Mouse (Mus musculus) lung, postnatal 0 days (tissue): ENCODE measurements at regions not wholly inside any gene's neighbourhood (a gene's known extent, or its start where the extent isn't known, plus 50 kb on each side); places are given as distances from the start of the nearest gene placed in this dataset.

Experiments used
- ATAC-seq: fragments of 200-750 bp; cut with Nextera tagmentation; 2 replicates; pipeline ENCODE4 v1.8.0; 2017; ENCODE audit warnings: moderate library complexity
- DNase-seq: peaks from one replicate; pipeline ENCODE4 v3.0.0-alpha.2; 2016; ENCODE audit warnings: low spot score
- H3K27ac ChIP-seq: fragments of 300-500 bp; sonication (generic); 2 replicates; pipeline ENCODE4 v1.5.1; 2014; ENCODE audit warnings: antibody characterized with exemption, mild to moderate bottlenecking, low read length, mixed read lengths
- H3K27me3 ChIP-seq: fragments of 300-500 bp; sonication (generic); replicated peaks from 2 replicates; pipeline ENCODE4 v1.6.1; 2014; ENCODE audit warnings: low read length, mixed read lengths; ENCODE audit not compliant: insufficient read depth
- H3K36me3 ChIP-seq: fragments of 300-500 bp; sonication (generic); 2 replicates; pipeline ENCODE4 v1.6.1; 2014; ENCODE audit warnings: low read length, mixed read lengths; ENCODE audit not compliant: insufficient read depth
- H3K4me1 ChIP-seq: fragments of 300-500 bp; sonication (generic); 2 replicates; pipeline ENCODE4 v1.6.1; 2014; ENCODE audit warnings: antibody characterized with exemption, low read depth, low read length, mixed read lengths; ENCODE audit not compliant: insufficient read depth
- H3K4me2 ChIP-seq: fragments of 300-500 bp; sonication (generic); replicated peaks from 2 replicates; pipeline ENCODE4 v1.6.1; 2014; ENCODE audit warnings: low read depth, mild to moderate bottlenecking, low read length, moderate library complexity, mixed read lengths
- H3K4me3 ChIP-seq: fragments of 300-500 bp; sonication (generic); 2 replicates; pipeline ENCODE4 v1.5.1; 2014; ENCODE audit warnings: low read depth, low read length
- H3K9ac ChIP-seq: fragments of 300-500 bp; sonication (generic); replicated peaks from 2 replicates; pipeline ENCODE4 v1.6.1; 2014; ENCODE audit warnings: low read depth, mild to moderate bottlenecking
- H3K9me3 ChIP-seq: fragments of 300-500 bp; sonication (generic); 2 replicates; pipeline ENCODE4 v1.6.1; 2016; ENCODE audit warnings: low read length, mixed read lengths
- CTCF ChIP-seq: IDR thresholded peaks from 2 replicates; pipeline ENCODE4 v1.5.1; 2016; ENCODE audit warnings: antibody characterized with exemption, mild to moderate bottlenecking
- EP300 ChIP-seq: IDR thresholded peaks from 2 replicates; pipeline ENCODE4 v1.6.1; 2016; ENCODE audit warnings: antibody characterized with exemption, mild to moderate bottlenecking, control low read depth
- WGBS: fragments of 180-500 bp; shearing (Covaris S2); extraction: QIAGEN DNeasy Blood & Tissue Kit; methylation state at CpG from one replicate; pipeline ENCODE4 v1.1.7; 2014; 5-methylcytosine and 5-hydroxymethylcytosine counted together

DNA sequence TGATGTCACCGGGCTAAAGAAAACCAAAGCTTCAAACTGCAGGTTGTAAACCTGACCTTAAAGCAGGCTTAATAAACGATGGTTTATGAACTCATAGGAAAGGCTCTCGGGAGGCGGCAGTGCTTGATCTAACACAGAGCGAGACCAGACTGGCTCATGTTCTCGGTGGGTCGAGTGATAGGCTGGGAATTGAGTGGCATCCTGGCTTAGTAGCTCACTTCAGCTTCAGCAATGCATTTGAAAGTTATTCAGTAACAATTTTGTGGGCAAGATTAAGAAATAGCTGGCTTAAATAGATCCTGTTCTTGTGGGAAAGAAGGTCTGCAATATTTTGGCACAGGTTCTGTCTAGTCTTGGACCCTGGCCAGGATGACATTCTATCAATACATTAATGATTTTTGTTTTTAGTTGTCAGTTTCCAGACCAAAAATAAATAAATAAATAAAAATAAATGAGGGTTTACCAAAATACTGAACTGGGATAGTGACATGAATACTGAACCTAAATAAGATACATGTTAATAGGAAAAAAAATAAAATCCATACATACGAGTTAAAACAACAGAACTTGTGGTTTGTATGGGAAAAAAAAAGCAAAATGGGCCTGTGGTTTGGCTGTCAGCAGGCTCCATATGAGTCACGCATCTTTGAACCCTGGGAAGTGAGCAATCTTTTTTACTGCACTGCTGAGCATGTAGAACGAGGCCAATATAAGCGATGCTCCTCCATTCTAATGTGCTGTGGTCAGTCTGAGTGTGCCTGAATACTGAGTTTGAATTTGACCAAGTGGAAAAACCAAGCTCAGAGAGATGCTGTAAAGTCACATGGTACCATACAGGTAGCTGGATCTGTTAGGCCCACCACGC lies 68.7 kb upstream of the Ddit4l start:
- no peak for DNase-seq
- no peak for ATAC-seq
- Histone ChIP-seq H3K27me3 (no peaks in the 10 kb centered on the region), H3K9ac (no peak overlapping the region), H3K36me3 (no peaks in the 10 kb centered on the region), H3K9me3 (no peaks in the 10 kb centered on the region), H3K27ac (no peak overlapping the region), H3K4me1 (no peaks in the 10 kb centered on the region), H3K4me2 (no peak overlapping the region), H3K4me3 (no peak overlapping the region)
- TF ChIP-seq CTCF (no peak), EP300 (no peak)
- 58% methylated on average over 12 of the region's 12 CpGs for WGBS

DNA sequence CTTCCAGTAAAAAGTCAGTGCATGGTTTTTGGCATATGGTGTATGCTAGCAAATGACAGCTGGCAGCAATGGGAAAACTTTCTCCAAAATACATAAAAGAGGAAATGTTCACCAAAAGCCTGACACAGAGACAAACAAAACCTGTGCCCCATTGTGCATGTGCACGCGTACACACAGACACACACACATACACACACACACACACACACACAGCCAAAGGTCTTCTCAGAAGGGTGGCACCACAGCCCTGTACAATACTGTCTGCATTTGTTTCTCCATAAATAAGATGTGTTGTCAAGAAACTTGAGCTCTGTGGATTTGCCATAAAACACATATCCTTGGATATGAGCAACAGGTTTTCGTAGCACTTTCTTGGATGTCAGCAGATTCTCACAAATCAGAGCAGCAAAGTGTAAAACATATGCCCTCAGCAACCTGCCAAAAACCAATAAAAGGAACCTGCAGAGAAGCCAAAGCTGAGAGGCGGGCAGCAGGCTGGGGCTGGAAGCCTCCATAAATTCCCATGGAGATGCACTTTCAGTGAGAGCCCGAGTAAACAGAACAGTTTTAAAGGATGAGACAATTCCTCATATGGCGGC lies 60.5 kb upstream of the Ddit4l start:
- ATAC-seq (no peak), DNase-seq (no peak)
- Histone ChIP-seq H3K27me3 (no peaks in the 10 kb centered on the region), H3K4me2 (no peak overlapping the region), H3K4me1 (no peaks in the 10 kb centered on the region), H3K9me3 (no peaks in the 10 kb centered on the region), H3K36me3 (no peaks in the 10 kb centered on the region), H3K4me3 (no peak overlapping the region), H3K27ac (no peak overlapping the region), H3K9ac (no peak overlapping the region)
- WGBS = 74% methylated on average over 6 of the region's 6 CpGs
- TF ChIP-seq CTCF = no peak
- no peak for TF ChIP-seq EP300

DNA sequence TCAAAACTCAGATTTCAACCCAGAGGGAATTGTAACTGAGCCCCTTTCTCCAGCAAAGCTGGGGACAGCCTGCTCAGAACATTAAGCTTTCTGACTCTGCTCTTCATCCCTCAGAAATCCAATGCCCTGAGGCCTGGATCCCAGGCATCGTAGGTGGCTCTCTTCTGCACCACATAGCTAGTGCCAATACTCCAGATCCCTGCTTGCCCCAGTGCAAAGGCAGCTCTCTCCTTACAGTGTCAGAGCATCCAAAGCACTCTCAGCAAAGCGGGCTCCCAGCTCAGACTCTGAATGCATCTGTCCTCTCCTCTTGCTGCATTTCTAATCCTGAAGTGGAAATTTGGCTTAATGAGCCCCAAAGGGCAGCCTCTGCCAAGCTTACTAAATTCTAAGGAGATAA lies 59.4 kb upstream of the Ddit4l start:
- Histone ChIP-seq H3K4me1 (no peaks in the 10 kb centered on the region), H3K27ac (no peak overlapping the region), H3K9me3 (no peaks in the 10 kb centered on the region), H3K9ac (no peak overlapping the region), H3K36me3 (no peaks in the 10 kb centered on the region), H3K4me3 (no peak overlapping the region), H3K27me3 (no peaks in the 10 kb centered on the region), H3K4me2 (no peak overlapping the region)
- WGBS = 70% methylated on average over 2 of the region's 2 CpGs
- ATAC-seq (no peak), DNase-seq (no peak)
- no peak for TF ChIP-seq EP300
- no peak for TF ChIP-seq CTCF

DNA sequence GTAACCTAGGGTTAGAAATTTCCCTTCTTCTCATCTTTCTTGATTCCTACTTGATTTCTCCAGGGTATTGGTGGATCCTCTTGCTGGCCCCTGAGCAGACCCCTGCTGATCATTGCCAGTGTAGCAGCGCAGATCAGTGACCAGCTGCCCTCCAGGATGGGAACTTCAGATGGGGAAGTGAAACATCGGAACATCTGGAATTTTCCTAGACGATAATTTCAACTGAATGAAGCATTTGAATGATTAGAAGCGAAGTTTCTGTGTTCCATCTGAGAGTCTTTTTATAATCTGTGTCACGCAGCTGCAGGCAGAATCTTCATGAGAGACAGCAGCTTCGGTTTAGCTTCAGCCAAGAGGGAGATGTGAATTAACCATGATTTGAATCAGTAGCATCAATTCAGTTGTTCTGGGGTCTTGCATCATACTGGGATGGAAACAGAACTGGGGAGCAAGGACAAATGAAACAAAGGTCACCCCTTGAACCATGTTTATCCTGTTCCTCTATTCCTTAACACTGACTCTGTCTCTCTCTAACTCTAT lies 57.8 kb upstream of the Ddit4l start:
- H3K9ac ChIP-seq = no peak overlapping the region
- H3K4me1 ChIP-seq = no peaks in the 10 kb centered on the region
- no peaks in the 10 kb centered on the region for H3K36me3 ChIP-seq
- H3K27me3 ChIP-seq = no peaks in the 10 kb centered on the region
- WGBS = 81% methylated on average over 6 of the region's 6 CpGs
- ATAC-seq (no peak), DNase-seq (no peak)
- no peak overlapping the region for H3K4me3 ChIP-seq
- no peak overlapping the region for H3K27ac ChIP-seq
- no peaks in the 10 kb centered on the region for H3K9me3 ChIP-seq
- H3K4me2 ChIP-seq = no peak overlapping the region
- no peak for TF ChIP-seq CTCF
- no peak for TF ChIP-seq EP300

DNA sequence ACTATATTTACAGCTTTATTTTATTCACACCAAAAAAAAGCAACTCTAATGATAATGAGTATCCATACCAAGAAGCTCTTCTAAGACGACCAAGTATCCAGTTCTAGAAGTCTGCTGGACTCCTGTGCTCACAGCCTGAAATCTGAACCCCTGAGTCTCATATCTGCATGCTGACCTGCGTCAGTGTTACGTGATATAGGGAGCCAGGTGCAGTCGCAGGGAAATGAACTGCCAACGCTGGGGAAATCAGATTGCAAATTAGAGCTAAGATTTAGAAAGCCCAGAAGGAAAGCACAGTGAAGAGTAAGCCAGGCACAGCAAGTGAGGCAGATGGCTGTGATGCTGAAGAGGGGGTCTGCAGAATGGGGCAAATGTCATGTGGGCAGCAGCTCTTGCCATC lies 57.1 kb upstream of the Ddit4l start:
- Histone ChIP-seq H3K4me2 (no peak overlapping the region), H3K4me1 (no peaks in the 10 kb centered on the region), H3K27ac (no peak overlapping the region), H3K36me3 (no peaks in the 10 kb centered on the region), H3K9ac (no peak overlapping the region), H3K4me3 (no peak overlapping the region), H3K27me3 (no peaks in the 10 kb centered on the region), H3K9me3 (no peaks in the 10 kb centered on the region)
- no peak for TF ChIP-seq EP300
- TF ChIP-seq CTCF = no peak
- WGBS = 46% methylated on average over 5 of the region's 5 CpGs
- DNase-seq (no peak), ATAC-seq (no peak)

- no peak for DNase-seq
- H3K4me3 ChIP-seq = no peak overlapping the region
- 95% methylated on average over 1 of the region's 2 CpGs for WGBS
- no peaks in the 10 kb centered on the region for H3K36me3 ChIP-seq
- no peaks in the 10 kb centered on the region for H3K9me3 ChIP-seq
- TF ChIP-seq CTCF (no peak), EP300 (no peak)
- H3K9ac ChIP-seq = no peak overlapping the region
- no peak overlapping the region for H3K4me2 ChIP-seq
- H3K4me1 ChIP-seq = no peaks in the 10 kb centered on the region
- no peak for ATAC-seq
- H3K27me3 ChIP-seq = no peaks in the 10 kb centered on the region
- H3K27ac ChIP-seq = no peak overlapping the region
These were observed 52.7 kb upstream of the Ddit4l start for GRCm38 (mm10) chr3:137568580-137569313.
